Mouse (Mus musculus) forebrain, embryonic 13.5 days (tissue): ENCODE measurements at regions not wholly inside any gene's neighbourhood (a gene's known extent, or its start where the extent isn't known, plus 50 kb on each side); places are given as distances from the start of the nearest gene placed in this dataset.

Source experiments
- ATAC-seq: fragments of 200-750 bp; cut with Nextera tagmentation; 2 replicates; pipeline ENCODE4 v1.8.0; 2017
- H3K27ac ChIP-seq: fragments of 300-500 bp; sonication (generic); 2 replicates; pipeline ENCODE4 v1.5.1; 2015; ENCODE audit warnings: inconsistent platforms, mild to moderate bottlenecking, moderate library complexity
- H3K27me3 ChIP-seq: fragments of 300-500 bp; sonication (generic); 2 replicates; pipeline ENCODE4 v1.6.1; 2015; ENCODE audit warnings: mild to moderate bottlenecking, inconsistent platforms
- H3K36me3 ChIP-seq: fragments of 300-500 bp; sonication (generic); 2 replicates; pipeline ENCODE4 v1.6.1; 2015; ENCODE audit warnings: mild to moderate bottlenecking, inconsistent platforms; ENCODE audit not compliant: poor library complexity, severe bottlenecking
- H3K4me1 ChIP-seq: fragments of 300-500 bp; sonication (generic); 2 replicates; pipeline ENCODE4 v1.6.1; 2015; ENCODE audit warnings: inconsistent platforms
- H3K4me2 ChIP-seq: fragments of 300-500 bp; sonication (generic); 2 replicates; pipeline ENCODE4 v1.6.1; 2015; ENCODE audit warnings: inconsistent platforms, mild to moderate bottlenecking, moderate library complexity
- H3K4me3 ChIP-seq: fragments of 300-500 bp; sonication (generic); 2 replicates; pipeline ENCODE4 v1.5.1; 2015; ENCODE audit warnings: mild to moderate bottlenecking, inconsistent platforms
- H3K9ac ChIP-seq: fragments of 300-500 bp; sonication (generic); 2 replicates; pipeline ENCODE4 v1.6.1; 2015; ENCODE audit warnings: mild to moderate bottlenecking, inconsistent platforms
- H3K9me3 ChIP-seq: fragments of 300-500 bp; sonication (generic); replicated peaks from 2 replicates; pipeline ENCODE4 v1.6.1; 2016; ENCODE audit warnings: inconsistent platforms
- WGBS: fragments of 180-500 bp; shearing (Covaris S2); methylation state at CpG from one replicate; pipeline ENCODE4 v1.1.7; 2015; 5-methylcytosine and 5-hydroxymethylcytosine counted together

GRCm38 (mm10) chr13:107902800-107903149 is 141.5 kb upstream of the Smim15 start:
- Histone ChIP-seq H3K36me3 (no peaks in the 10 kb centered on the region), H3K4me3 (no peak overlapping the region), H3K9ac (no peak overlapping the region), H3K4me2 (no peak overlapping the region), H3K9me3 (no peaks in the 10 kb centered on the region), H3K27me3 (no peaks in the 10 kb centered on the region), H3K27ac (no peak overlapping the region), H3K4me1 (peaks cover 16% of the 10 kb centered on the region; the same call in 1 of the 2 replicates)
- WGBS = 65% methylated on average over 5 of the region's 5 CpGs
- ATAC-seq = 0 out of 2 replicates have a peak, but pooled peaks have one; percentile 43

DNA sequence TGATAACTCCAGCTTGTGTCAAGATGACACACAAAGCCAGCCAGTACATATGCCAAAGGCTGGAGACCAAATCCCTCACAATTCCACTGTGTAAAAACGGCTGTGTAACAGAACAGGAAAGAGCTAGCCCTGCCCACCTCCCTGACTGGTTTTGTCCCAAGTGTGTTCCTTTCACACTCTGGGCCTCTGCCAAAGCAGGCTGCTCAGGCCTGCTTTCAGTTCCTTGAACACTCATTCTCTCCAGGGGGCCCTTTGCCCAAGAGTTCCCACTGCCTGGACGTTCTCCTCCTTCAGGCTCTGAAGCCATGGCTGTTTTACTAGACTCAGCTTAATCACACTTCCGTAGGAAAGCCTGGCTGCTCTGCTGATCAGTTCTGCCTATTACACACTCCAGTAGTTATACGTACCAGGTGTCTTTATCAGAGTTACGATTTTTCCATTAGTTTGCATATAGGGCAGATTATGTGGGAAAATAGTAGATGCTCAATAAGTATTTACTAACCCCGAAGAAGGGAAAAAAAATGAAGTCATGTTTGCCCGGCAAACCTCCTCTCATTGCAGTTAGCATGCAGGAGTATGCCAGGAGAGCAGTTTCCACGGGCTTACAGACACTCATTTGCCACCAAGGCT is 144.5 kb upstream of the Smim15 start:
- H3K4me1 ChIP-seq = peaks cover 16% of the 10 kb centered on the region; the same call in 1 of the 2 replicates
- no peaks in the 10 kb centered on the region for H3K36me3 ChIP-seq
- no peaks in the 10 kb centered on the region for H3K9me3 ChIP-seq
- H3K27ac ChIP-seq = no peak overlapping the region
- H3K9ac ChIP-seq = no peak overlapping the region
- H3K4me3 ChIP-seq = no peak overlapping the region
- WGBS = 58% methylated on average over 8 of the region's 8 CpGs
- ATAC-seq = no peak
- no peaks in the 10 kb centered on the region for H3K27me3 ChIP-seq
- H3K4me2 ChIP-seq = no peak overlapping the region

GRCm38 (mm10) chr13:107897646-107898045 is 146.6 kb upstream of the Smim15 start:
- Histone ChIP-seq H3K36me3 (no peaks in the 10 kb centered on the region), H3K27me3 (peaks cover 6% of the 10 kb centered on the region; the same call in 1 of the 2 replicates), H3K4me2 (no peak overlapping the region), H3K9me3 (no peaks in the 10 kb centered on the region), H3K9ac (no peak overlapping the region), H3K4me1 (peaks cover 4% of the 10 kb centered on the region; the same call in 1 of the 2 replicates), H3K27ac (no peak overlapping the region), H3K4me3 (no peak overlapping the region)
- ATAC-seq = no peak
- 81% methylated on average over 1 of the region's 1 CpGs for WGBS

- Histone ChIP-seq H3K9me3 (no peaks in the 10 kb centered on the region), H3K27ac (no peak overlapping the region), H3K27me3 (peaks cover 9% of the 10 kb centered on the region), H3K36me3 (no peaks in the 10 kb centered on the region), H3K4me3 (no peak overlapping the region), H3K9ac (no peak overlapping the region), H3K4me2 (no peak overlapping the region), H3K4me1 (peaks cover 9% of the 10 kb centered on the region)
- ATAC-seq = no peak
- WGBS = 89% methylated on average over 3 of the region's 3 CpGs
Observed at GRCm38 (mm10) chr13:107897184-107897583, 147.1 kb upstream of the Smim15 start.

DNA sequence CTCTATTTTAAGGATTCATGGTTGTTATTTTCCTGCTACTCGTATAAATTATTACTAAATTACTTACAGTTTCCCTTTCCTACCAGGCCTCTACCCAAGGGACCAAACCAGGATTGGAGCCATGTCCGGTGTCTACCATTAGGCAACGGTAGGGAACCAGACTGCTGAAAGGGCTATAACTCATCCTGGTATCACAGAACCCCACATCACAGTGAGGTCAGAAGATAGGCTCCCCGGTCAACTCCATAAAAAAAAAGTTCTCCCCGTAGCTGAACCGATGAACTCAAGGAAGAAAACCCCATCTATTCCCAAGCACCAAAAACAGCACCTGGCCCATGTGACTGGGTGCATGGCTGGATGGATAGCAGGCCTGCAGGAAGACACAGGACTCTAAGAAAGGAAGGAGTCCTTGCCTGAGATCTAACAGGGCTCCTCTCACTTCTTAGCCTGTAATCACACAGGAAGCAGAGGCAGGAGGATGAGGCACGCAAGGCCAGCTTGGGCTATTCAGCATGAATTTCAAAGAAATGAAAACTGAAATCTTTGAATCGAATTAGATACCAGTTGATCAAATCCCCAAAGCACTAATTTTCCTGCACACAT is 150.6 kb upstream of the Smim15 start:
- no peaks in the 10 kb centered on the region for H3K36me3 ChIP-seq
- peaks cover 9% of the 10 kb centered on the region for H3K27me3 ChIP-seq
- H3K9ac ChIP-seq = no peak overlapping the region
- peaks cover 8% of the 10 kb centered on the region for H3K4me1 ChIP-seq
- H3K9me3 ChIP-seq = no peaks in the 10 kb centered on the region
- H3K4me3 ChIP-seq = no peak overlapping the region
- ATAC-seq = no peak
- no peak overlapping the region for H3K4me2 ChIP-seq
- 95% methylated on average over 8 of the region's 8 CpGs for WGBS
- H3K27ac ChIP-seq = no peak overlapping the region

DNA sequence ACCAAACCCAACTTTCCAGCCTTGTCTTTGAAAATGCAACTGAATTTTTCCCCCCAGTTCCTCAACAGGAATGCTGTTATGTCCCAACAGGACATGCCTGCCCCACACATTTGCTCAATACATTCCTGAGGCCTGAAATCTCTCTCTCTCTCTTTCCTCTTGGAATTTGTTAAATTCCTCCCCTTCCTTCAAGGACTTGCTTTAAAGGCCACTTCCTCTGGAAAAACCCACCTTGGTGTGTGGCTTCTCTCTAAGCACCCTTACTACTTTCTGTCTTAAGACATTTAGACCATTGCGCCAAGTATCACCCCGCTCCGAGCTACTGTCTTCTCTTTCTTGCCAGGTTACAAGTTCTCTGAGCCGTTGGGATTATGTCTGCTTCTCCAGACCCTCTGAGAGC is 151.2 kb upstream of the Smim15 start:
- ATAC-seq = no peak
- Histone ChIP-seq H3K4me2 (no peak overlapping the region), H3K4me3 (no peak overlapping the region), H3K27ac (no peak overlapping the region), H3K27me3 (peaks cover 9% of the 10 kb centered on the region), H3K9me3 (no peaks in the 10 kb centered on the region), H3K36me3 (no peaks in the 10 kb centered on the region), H3K4me1 (peaks cover 8% of the 10 kb centered on the region), H3K9ac (no peak overlapping the region)
- WGBS = 91% methylated on average over 4 of the region's 4 CpGs

GRCm38 (mm10) chr13:107891946-107892345 is 152.3 kb upstream of the Smim15 start:
- H3K27ac ChIP-seq = no peak overlapping the region

GRCm38 (mm10) chr13:107890866-107891821 is 153.1 kb upstream of the Smim15 start:
- no peaks in the 10 kb centered on the region for H3K36me3 ChIP-seq
- ATAC-seq = peak; percentile 10; the same call in 1 of the 2 replicates
- under 1% methylated on average over 93 of the region's 95 CpGs for WGBS
- H3K4me3 ChIP-seq = peak overlapping the region; percentile 95
- H3K9me3 ChIP-seq = no peaks in the 10 kb centered on the region
- H3K4me2 ChIP-seq = peak overlapping the region; percentile 74
- peaks cover 18% of the 10 kb centered on the region for H3K4me1 ChIP-seq
- peak overlapping the region; percentile 89 for H3K9ac ChIP-seq
- peaks cover 9% of the 10 kb centered on the region for H3K27me3 ChIP-seq
- peak overlapping the region; percentile 98 for H3K27ac ChIP-seq

More at GRCm38 (mm10) chr13:107891946-107892345, 152.3 kb upstream of the Smim15 start:
- no peaks in the 10 kb centered on the region for H3K9me3 ChIP-seq
- H3K4me2 ChIP-seq = peak overlapping the region; percentile 74
- 11% methylated on average over 11 of the region's 11 CpGs for WGBS
- H3K27me3 ChIP-seq = peaks cover 9% of the 10 kb centered on the region
- ATAC-seq = no peak
- peak overlapping the region; percentile 95 for H3K4me3 ChIP-seq
- H3K36me3 ChIP-seq = no peaks in the 10 kb centered on the region
- H3K4me1 ChIP-seq = peaks cover 13% of the 10 kb centered on the region
- H3K9ac ChIP-seq = peak overlapping the region; percentile 89

- H3K36me3 ChIP-seq = no peaks in the 10 kb centered on the region
- 0% methylated on average over 76 of the region's 90 CpGs for WGBS
- H3K4me3 ChIP-seq = peak overlapping the region; percentile 95
- H3K4me2 ChIP-seq = peak overlapping the region; percentile 74
- H3K27me3 ChIP-seq = peaks cover 9% of the 10 kb centered on the region
- peaks cover 18% of the 10 kb centered on the region for H3K4me1 ChIP-seq
- ATAC-seq = peak; percentile 96
- H3K9ac ChIP-seq = peak overlapping the region; percentile 98
- peak overlapping the region; percentile 98 for H3K27ac ChIP-seq
- no peaks in the 10 kb centered on the region for H3K9me3 ChIP-seq
Observed at GRCm38 (mm10) chr13:107889985-107890865, 154.0 kb upstream of the Smim15 start.

DNA sequence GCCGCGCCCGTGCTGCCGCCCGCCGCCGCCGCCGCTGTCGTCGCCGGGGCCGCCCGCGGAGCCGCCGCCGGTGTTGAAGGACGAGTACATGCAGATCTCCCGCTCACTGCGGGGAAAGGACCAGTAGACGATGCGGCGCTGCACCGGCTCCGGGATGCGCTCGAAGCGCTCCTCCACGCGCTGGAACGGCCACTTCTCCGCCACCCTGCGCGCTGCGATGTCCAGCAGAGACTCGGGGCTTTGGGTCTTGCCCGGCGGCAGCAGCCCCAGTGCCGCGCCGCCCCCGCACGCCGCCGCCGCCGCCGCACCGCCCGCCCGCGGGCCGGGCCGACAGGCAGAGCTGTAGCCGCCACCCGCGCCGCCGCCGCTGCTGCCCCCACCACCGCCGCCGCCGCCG is 154.7 kb upstream of the Smim15 start:
- 0% methylated on average over 20 of the region's 66 CpGs for WGBS
- Histone ChIP-seq H3K4me2 (peak overlapping the region; percentile 71), H3K36me3 (no peaks in the 10 kb centered on the region), H3K4me3 (peak overlapping the region; percentile 95), H3K9me3 (no peaks in the 10 kb centered on the region), H3K9ac (peak overlapping the region; percentile 98), H3K27ac (peak overlapping the region; percentile 97), H3K4me1 (peaks cover 23% of the 10 kb centered on the region), H3K27me3 (peaks cover 9% of the 10 kb centered on the region)
- no peak for ATAC-seq
